Mouse (Mus musculus) liver (tissue): Measurements from ENCODE around the gene Scel.
"Not testable (repeated sequence)": the region's sequence is repeated elsewhere in the genome, so short reads cannot be mapped to it uniquely, and the experiment has no call there.

Source experiments
- DNase-seq: peaks from one replicate; pipeline ENCODE4 v3.0.0-alpha.2; 2020; ENCODE audit warnings: mixed read lengths

Gene Scel

GRCm38 (mm10) chr14:103512802-103513472 is at the start of gene Scel:
Gene Scel, plus strand, starts transcription at chr14:103513342.
- no peak for DNase-seq

GRCm38 (mm10) chr14:103468691-103469463 is 44.3 kb upstream of the Scel start:
- DNase-seq, result no peak

- DNase-seq, result no peak
These were observed 43.6 kb upstream of the Scel start for GRCm38 (mm10) chr14:103469464-103470015.

GRCm38 (mm10) chr14:103471074-103471778 is 41.9 kb upstream of the Scel start:
- no peak for DNase-seq

GRCm38 (mm10) chr14:103471806-103472553 is 41.2 kb upstream of the Scel start:
- no peak for DNase-seq

GRCm38 (mm10) chr14:103472554-103472905 is 40.6 kb upstream of the Scel start:
- no peak for DNase-seq

- DNase-seq, result no peak
These were observed 37.8 kb upstream of the Scel start for GRCm38 (mm10) chr14:103475312-103475711.

GRCm38 (mm10) chr14:103476232-103476631 is 36.9 kb upstream of the Scel start:
- DNase-seq, result not testable (repeated sequence)

GRCm38 (mm10) chr14:103477281-103477680 is 35.9 kb upstream of the Scel start:
- no peak for DNase-seq

GRCm38 (mm10) chr14:103477959-103478358 is 35.2 kb upstream of the Scel start:
- no peak for DNase-seq

- no peak for DNase-seq
These were observed 33.7 kb upstream of the Scel start for GRCm38 (mm10) chr14:103479446-103479845.

GRCm38 (mm10) chr14:103481514-103481913 is 31.6 kb upstream of the Scel start:
- DNase-seq, result no peak

- no peak for DNase-seq
These were observed 27.5 kb upstream of the Scel start for GRCm38 (mm10) chr14:103485671-103486070.

- no peak for DNase-seq
These were observed 26.2 kb upstream of the Scel start for GRCm38 (mm10) chr14:103486974-103487373.

- DNase-seq, result no peak
These were observed 24.5 kb upstream of the Scel start for GRCm38 (mm10) chr14:103488659-103489058.

GRCm38 (mm10) chr14:103498199-103498598 is 14.9 kb upstream of the Scel start:
- no peak for DNase-seq

- no peak for DNase-seq
These were observed 14.5 kb upstream of the Scel start for GRCm38 (mm10) chr14:103498613-103499012.

GRCm38 (mm10) chr14:103499060-103499459 is 14.1 kb upstream of the Scel start:
- no peak for DNase-seq

GRCm38 (mm10) chr14:103500309-103500708 is 12.8 kb upstream of the Scel start:
- DNase-seq, result no peak

GRCm38 (mm10) chr14:103500941-103501340 is 12.2 kb upstream of the Scel start:
- no peak for DNase-seq

GRCm38 (mm10) chr14:103504514-103504913 is 8.6 kb upstream of the Scel start:
- no peak for DNase-seq

GRCm38 (mm10) chr14:103509544-103509943 is 3.6 kb upstream of the Scel start:
- no peak for DNase-seq

GRCm38 (mm10) chr14:103513473-103513811 is 300 bp downstream of the Scel start:
- no peak for DNase-seq
